Comparison of ENCODE assay signal across 13 mouse cellular contexts in genomic region chr17:48433689-48434330, GRCm38 (mm10). TPM values are rescaled to one million over a fixed set of nuclear protein-coding genes. Genes with fewer than 3 reads are reported as not detected.
DNase-seq lines count a peak whose midpoint lies in the region; ATAC-seq and TF ChIP-seq lines count a peak whose summit lies in the region.
"Had no signal": no experiment of that assay in that cellular context is flagged by ENCODE, and none has a peak within 500 bp of the region (broad histone marks: within the 10 kb centered on the region; RNA-seq: fewer than 3 reads in every experiment).

No protein-coding gene starts in this region.

- H3K9me3 ChIP-seq in kidney, postnatal 0 days (replicated peaks; ENCODE audit: low read length): no peaks in the 10 kb centered on the region
- H3K9me3 ChIP-seq in E14TG2a.4 (ENCODE audit: low read length): no peaks in the 10 kb centered on the region
- H3K9me3 ChIP-seq in intestine, embryonic 16.5 days (ENCODE audit: control insufficient read depth, low read length): no peaks in the 10 kb centered on the region
- H3K9me3 ChIP-seq: forebrain, embryonic 10.5 days; midbrain, embryonic 12.5 days had no signal

- H3K36me3 ChIP-seq in kidney, postnatal 0 days (ENCODE audit: insufficient read depth, low read length): no peaks in the 10 kb centered on the region
- no peaks in the 10 kb centered on the region for H3K36me3 ChIP-seq in E14TG2a.4 (ENCODE audit: insufficient read depth, low read length)
- H3K36me3 ChIP-seq in intestine, embryonic 16.5 days (ENCODE audit: control insufficient read depth, insufficient read depth, low read length): no peaks in the 10 kb centered on the region
- H3K36me3 ChIP-seq: forebrain, embryonic 10.5 days; midbrain, embryonic 12.5 days had no signal

- peak; percentile 33 for DNase-seq in CD4-positive, CD25-positive, alpha-beta regulatory T cell, adult 2 months (ENCODE audit: low read depth, low spot score)
- DNase-seq in kidney, postnatal 0 days (ENCODE audit: low spot score): no peak
- DNase-seq in kidney, adult 11 months: no peak
- no peak for DNase-seq in cerebellum, adult 2 months
- DNase-seq in kidney, postnatal 14 days: no peak
- DNase-seq: heart, postnatal 14 days; lung, adult 18-20 months had no signal

- WGBS in kidney, postnatal 0 days: 53% methylated on average over 6 of the region's 6 CpGs
- 40% methylated on average over 6 of the region's 6 CpGs for WGBS in intestine, embryonic 16.5 days
- WGBS in cerebellum, adult 2 months: 86% methylated on average over 6 of the region's 6 CpGs

- no peak overlapping the region for H3K9ac ChIP-seq in kidney, postnatal 0 days (ENCODE audit: low read depth, low read length)
- H3K9ac ChIP-seq in intestine, embryonic 16.5 days (ENCODE audit: low read depth, low read length): no peak overlapping the region
- H3K9ac ChIP-seq: midbrain, embryonic 12.5 days had no signal

- no peak for ATAC-seq in CD4-positive, CD25-positive, alpha-beta regulatory T cell, adult 4 months
- no peak for ATAC-seq in kidney, postnatal 0 days (replicated peaks; ENCODE audit: low FRiP score, low read depth)
- ATAC-seq in intestine, embryonic 16.5 days: peak; percentile 90
- ATAC-seq: inflammation-experienced regulatory T-cells, adult 6 months had no signal

- H3K4me3 ChIP-seq in kidney, postnatal 0 days (replicated peaks; ENCODE audit: low read depth, low read length): no peak overlapping the region
- no peak overlapping the region for H3K4me3 ChIP-seq in E14TG2a.4 (replicated peaks; ENCODE audit: low read length)
- H3K4me3 ChIP-seq in intestine, embryonic 16.5 days (ENCODE audit: low read length): no peak overlapping the region
- no peak overlapping the region for H3K4me3 ChIP-seq in cerebellum, adult 2 months (replicated peaks; ENCODE audit: insufficient read depth, low read depth, low read length)
- H3K4me3 ChIP-seq: forebrain, embryonic 10.5 days; midbrain, embryonic 12.5 days had no signal

- no peak for TF ChIP-seq POLR2A in cerebellum, adult 2 months (IDR thresholded peaks at IDR 0.05; ENCODE audit: borderline replicate concordance, insufficient read depth, low read length)

- H3K4me1 ChIP-seq in kidney, postnatal 0 days (replicated peaks; ENCODE audit: insufficient read depth, low read length): peaks cover 22% of the 10 kb centered on the region
- H3K4me1 ChIP-seq in E14TG2a.4 (replicated peaks; ENCODE audit: low read depth, low read length): peaks cover 93% of the 10 kb centered on the region
- H3K4me1 ChIP-seq in intestine, embryonic 16.5 days (ENCODE audit: control insufficient read depth, insufficient read depth, low read length): peaks cover 74% of the 10 kb centered on the region
- no peaks in the 10 kb centered on the region for H3K4me1 ChIP-seq in cerebellum, adult 2 months (ENCODE audit: control insufficient read depth, insufficient read depth, low read length)

- H3K4me2 ChIP-seq in kidney, postnatal 0 days (ENCODE audit: low read length): no peak overlapping the region
- H3K4me2 ChIP-seq in intestine, embryonic 16.5 days (ENCODE audit: low read depth, low read length): no peak overlapping the region
- H3K4me2 ChIP-seq: midbrain, embryonic 12.5 days had no signal

- peak; percentile 48; the same call in 1 of the 2 replicates for TF ChIP-seq CTCF in kidney, postnatal 0 days (IDR thresholded peaks at IDR 0.05; ENCODE audit: low read depth)
- peak; percentile 53 for TF ChIP-seq CTCF in E14TG2a.4 (conservative IDR thresholded peaks at IDR 0.05; ENCODE audit: low read length)
- TF ChIP-seq CTCF in cerebellum, adult 2 months (IDR thresholded peaks at IDR 0.05; ENCODE audit: borderline replicate concordance, insufficient read depth, low read depth, low read length): no peak

- no peaks in the 10 kb centered on the region for H3K27me3 ChIP-seq in kidney, postnatal 0 days (ENCODE audit: insufficient read depth, low read length)
- H3K27me3 ChIP-seq in E14TG2a.4 (ENCODE audit: insufficient read depth, low read length): no peaks in the 10 kb centered on the region
- no peaks in the 10 kb centered on the region for H3K27me3 ChIP-seq in intestine, embryonic 16.5 days (replicated peaks; ENCODE audit: control insufficient read depth, insufficient read depth, low read length)
- no peaks in the 10 kb centered on the region for H3K27me3 ChIP-seq in cerebellum, adult 2 months (ENCODE audit: control insufficient read depth, insufficient read depth, low read length)
- H3K27me3 ChIP-seq: midbrain, embryonic 12.5 days had no signal

- no peak overlapping the region for H3K27ac ChIP-seq in kidney, postnatal 0 days
- H3K27ac ChIP-seq in intestine, embryonic 16.5 days (ENCODE audit: low read length): peak overlapping the region; percentile 64
- H3K27ac ChIP-seq in cerebellum, adult 2 months (ENCODE audit: insufficient read depth, low read length): no peak overlapping the region

RNA-seq across cellular contexts. Expression of gene Apobec2, which starts 1.1 kb away (rescaled TPM):
- 1 to 10 TPM; 1.2 to 1.8 TPM for polyA plus RNA-seq in CD4-positive, CD25-positive, alpha-beta regulatory T cell, adult 4 months (2017; shearing (Covaris generic))
- polyA plus RNA-seq in kidney, postnatal 0 days (2015; fragmentation: Nextera tagmentation; extraction: Ambion mirVana): 0.80 and 0.93 TPM in 2 replicates
- polyA plus RNA-seq in intestine, embryonic 16.5 days (2015; fragmentation: Nextera tagmentation; extraction: Ambion mirVana): 4.6 and 5.4 TPM in 2 replicates
- 0.21 and 0.28 TPM in 2 replicates for polyA plus RNA-seq in cerebellum, adult 2 months (2012; rRNA removed)

RNA-seq across cellular contexts. Expression of gene Tspo2, which starts 17.5 kb away (rescaled TPM):
- polyA plus RNA-seq in CD4-positive, CD25-positive, alpha-beta regulatory T cell, adult 4 months (2017; shearing (Covaris generic)): not detected
- 0.62 and 1.2 TPM in 2 replicates for polyA plus RNA-seq in kidney, postnatal 0 days (2015; fragmentation: Nextera tagmentation; extraction: Ambion mirVana)
- polyA plus RNA-seq in intestine, embryonic 16.5 days (2015; fragmentation: Nextera tagmentation; extraction: Ambion mirVana): 4.5 and 4.7 TPM in 2 replicates
- polyA plus RNA-seq in cerebellum, adult 2 months (2012; rRNA removed): 0.43 and 0.60 TPM in 2 replicates
- polyA plus RNA-seq: forebrain, embryonic 10.5 days; inflammation-experienced regulatory T-cells, adult 6 months had no signal

RNA-seq across cellular contexts. Expression of gene Unc5cl, which starts 20.9 kb away (rescaled TPM):
- 10 to 100 TPM; 23.7 to 26.3 TPM for polyA plus RNA-seq in CD4-positive, CD25-positive, alpha-beta regulatory T cell, adult 4 months (2017; shearing (Covaris generic))
- polyA plus RNA-seq in kidney, postnatal 0 days (2015; fragmentation: Nextera tagmentation; extraction: Ambion mirVana): 3.6 and 3.9 TPM in 2 replicates
- polyA plus RNA-seq in intestine, embryonic 16.5 days (2015; fragmentation: Nextera tagmentation; extraction: Ambion mirVana): 47.2 and 49.3 TPM in 2 replicates
- polyA plus RNA-seq in cerebellum, adult 2 months (2012; rRNA removed): 0.16 and 0.19 TPM in 2 replicates

RNA-seq across cellular contexts. Expression of gene Oard1, which starts 24.0 kb away (rescaled TPM):
- 10 to 100 TPM; 81.7 to 98.8 TPM for polyA plus RNA-seq in CD4-positive, CD25-positive, alpha-beta regulatory T cell, adult 4 months (2017; shearing (Covaris generic))
- 77.5 and 82.6 TPM in 2 replicates for polyA plus RNA-seq in kidney, postnatal 0 days (2015; fragmentation: Nextera tagmentation; extraction: Ambion mirVana)
- 62.7 and 70.6 TPM in 2 replicates for polyA plus RNA-seq in intestine, embryonic 16.5 days (2015; fragmentation: Nextera tagmentation; extraction: Ambion mirVana)
- polyA plus RNA-seq in cerebellum, adult 2 months (2012; rRNA removed): 27.4 and 27.6 TPM in 2 replicates

RNA-seq across cellular contexts. Expression of gene Nfya, which starts 24.1 kb away (rescaled TPM):
- 10 to 100 TPM; 11.3 to 13.3 TPM for polyA plus RNA-seq in CD4-positive, CD25-positive, alpha-beta regulatory T cell, adult 4 months (2017; shearing (Covaris generic))
- 8.0 and 8.1 TPM in 2 replicates for polyA plus RNA-seq in kidney, postnatal 0 days (2015; fragmentation: Nextera tagmentation; extraction: Ambion mirVana)
- 9.3 and 10.8 TPM in 2 replicates for polyA plus RNA-seq in intestine, embryonic 16.5 days (2015; fragmentation: Nextera tagmentation; extraction: Ambion mirVana)
- polyA plus RNA-seq in cerebellum, adult 2 months (2012; rRNA removed): 20.3 and 28.1 TPM in 2 replicates
